Mouse (Mus musculus): ENCODE results near the gene Irf2bp2.

The Irf2bp2 gene

DNA sequence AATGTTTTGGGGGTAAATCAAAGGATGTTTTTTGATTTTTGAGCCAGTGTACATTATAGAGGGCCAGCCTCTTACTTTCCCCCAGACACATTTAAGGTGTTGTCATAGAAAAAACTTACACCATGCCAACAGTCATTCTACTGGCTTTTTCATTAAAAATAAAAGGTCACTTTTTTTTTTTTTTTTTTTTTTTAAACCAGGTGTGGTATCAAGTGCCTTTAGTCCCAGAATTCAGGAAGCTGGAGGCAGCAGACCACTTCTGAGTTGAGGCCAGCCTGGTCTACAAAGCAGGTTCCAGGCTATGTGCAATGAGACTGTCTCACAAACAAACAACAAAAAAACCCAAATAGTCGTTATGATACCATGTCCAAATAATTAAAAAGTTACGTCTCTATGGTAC lies 7.7 kb downstream of the Irf2bp2 start:
- no peak for DNase-seq

DNA sequence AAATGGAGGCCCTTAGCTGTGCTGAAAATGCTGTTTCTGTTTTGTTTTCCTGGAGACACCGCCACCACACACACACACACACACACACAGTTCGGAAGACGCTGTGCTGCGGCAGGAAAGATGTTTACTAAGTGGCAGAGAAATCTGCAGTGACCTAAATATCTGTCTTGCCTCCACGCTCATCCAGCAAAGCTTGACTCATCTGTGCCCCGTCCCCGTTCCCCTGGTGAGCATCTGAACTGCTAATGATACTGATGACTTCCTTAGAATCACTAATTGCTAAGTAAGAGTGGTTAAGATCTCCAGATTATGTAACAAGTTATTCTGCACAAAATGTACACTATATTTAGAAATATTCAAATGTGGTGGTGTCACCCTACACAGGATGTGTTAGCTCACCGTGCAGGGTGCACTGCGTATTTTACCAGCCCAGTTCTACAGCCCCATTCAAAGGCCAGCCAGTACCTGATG lies 8.2 kb downstream of the Irf2bp2 start:
- DNase-seq: no peak

DNA sequence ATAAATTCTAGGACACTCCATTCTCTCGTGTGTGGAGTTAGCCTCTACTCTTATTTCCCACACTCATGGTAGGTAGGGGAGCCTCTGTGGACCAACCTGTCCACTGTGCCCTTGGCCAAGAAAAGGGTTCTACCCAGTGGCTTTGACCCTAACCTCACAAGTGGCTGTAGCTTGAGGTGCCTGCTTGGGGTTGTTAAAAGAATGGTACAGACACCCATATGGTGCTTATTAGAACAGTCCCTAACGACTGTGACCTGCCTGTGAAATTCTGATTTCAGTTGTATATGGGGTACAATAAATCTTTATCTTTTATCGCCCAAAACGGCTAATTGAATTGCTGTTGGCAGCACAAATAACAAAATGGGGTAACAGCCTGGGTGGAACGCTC lies 8.9 kb downstream of the Irf2bp2 start:
- no peak for DNase-seq

DNA sequence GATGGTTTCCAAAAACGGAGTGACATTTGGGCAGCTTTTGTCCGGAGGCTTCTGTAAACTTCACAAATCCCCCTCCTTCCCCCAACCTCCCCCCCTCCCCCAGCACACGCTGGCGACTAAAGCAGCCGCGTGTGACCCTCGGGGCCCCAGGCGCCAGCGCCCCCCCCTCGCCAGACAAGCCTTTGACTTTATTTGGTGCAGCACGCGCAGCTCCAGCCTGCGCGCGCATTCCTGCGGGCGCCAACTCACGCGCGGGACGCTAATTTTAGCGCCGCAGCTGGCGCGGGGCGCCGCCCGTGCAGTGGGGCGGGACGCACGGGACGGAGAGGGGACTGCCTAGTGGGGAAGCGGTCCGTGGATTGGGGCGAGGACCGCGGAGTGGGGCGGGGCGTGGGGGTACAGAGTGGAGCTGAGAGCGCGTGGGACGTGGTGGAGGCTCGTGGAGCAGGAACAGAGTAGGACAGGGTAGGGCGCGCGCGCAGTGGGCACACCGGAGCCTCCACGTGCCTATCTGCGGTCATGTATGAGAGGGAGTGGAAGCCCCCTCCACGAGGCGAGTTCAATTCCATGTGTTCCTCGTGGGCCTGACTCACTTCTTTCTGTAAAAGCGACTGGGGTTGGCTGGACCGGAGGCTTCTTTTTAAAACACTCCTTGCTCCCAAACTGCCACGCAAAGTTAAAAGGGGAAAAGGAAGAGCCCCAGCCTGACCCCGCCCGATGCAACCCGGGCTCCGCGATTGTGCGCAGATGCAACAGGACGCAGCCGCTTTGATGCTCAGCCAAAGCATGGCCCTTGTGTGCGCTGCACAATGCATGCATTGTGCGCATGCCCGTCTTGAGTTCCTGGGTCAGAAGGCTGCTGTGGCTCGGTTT lies 9.6 kb downstream of the Irf2bp2 start:
- peak; percentile 65 for DNase-seq

DNA sequence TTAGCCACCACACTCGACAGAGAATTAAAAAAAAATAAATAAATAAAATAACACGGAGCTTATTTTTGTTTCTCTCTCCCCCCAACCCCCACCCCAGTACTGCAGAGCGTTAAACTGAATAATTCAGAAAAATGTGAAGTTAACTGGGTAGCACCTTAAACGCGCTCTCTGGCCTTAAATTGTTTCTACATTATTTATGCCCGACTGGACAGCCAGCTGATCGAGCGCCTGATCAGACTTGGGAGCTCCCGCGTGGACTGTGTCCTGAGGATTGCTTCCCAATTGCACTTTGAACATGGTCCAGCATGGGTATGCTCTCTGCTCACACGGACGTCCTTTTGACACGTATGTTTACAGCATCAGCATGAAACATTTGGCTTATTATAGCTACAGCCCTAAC lies 10.3 kb downstream of the Irf2bp2 start:
- DNase-seq: no peak

DNA sequence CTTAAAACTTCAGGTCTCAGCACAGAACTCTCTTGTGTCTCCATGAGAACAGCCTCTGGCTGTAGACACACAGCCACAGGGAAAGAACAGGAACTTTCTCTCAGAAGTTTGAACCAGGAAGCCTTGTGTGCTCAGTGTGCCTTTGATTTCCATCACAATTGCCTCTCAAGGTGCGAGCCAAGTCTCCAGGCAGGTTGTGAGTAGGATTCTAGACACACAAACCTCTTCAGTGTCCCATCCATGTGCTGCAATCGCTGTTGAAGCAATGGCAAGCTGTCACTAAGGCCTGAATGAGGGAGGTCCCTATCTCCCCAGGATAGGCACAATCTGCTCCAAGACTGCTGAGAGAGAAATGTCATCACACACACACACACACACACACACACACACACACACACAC lies 10.8 kb downstream of the Irf2bp2 start:
- no peak for DNase-seq

DNA sequence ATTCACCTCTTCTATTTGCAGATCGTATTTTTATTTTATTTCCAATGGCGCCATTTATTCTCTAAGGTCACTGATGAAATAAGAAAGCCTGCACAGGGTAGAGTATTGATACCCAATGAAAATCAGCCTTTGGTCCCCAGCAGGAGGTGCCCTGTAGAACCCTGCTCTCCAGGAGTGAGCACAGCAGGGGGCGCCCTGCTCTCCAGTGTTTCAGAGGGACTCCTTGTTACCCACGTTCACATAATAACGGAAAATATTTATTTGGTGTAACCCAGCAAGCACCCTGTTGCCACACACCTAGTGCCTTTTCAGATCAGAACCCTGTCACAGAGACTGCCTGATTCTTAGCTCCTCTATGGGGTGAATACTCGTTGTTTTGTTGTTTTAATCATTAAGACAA lies 11.3 kb downstream of the Irf2bp2 start:
- DNase-seq: no peak

DNA sequence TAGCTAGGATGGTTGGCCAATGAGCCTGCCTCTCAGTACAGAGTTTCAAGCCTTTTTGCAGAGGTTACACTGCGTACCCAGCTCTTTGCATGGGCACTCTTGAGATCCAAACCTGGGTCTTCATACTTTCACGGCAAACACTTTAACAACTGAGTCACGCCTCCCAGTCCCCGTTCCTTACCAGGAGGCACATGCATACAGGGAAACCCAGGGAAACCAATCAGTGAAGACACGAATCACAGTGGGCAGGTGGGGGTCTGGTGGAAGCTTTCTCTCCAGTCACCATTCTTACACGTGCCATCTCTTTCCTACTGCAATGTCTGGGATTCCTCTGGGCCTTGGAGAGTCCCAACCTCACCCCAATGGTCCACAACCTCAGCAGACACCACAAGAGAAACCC lies 12.1 kb downstream of the Irf2bp2 start:
- DNase-seq: no peak

DNA sequence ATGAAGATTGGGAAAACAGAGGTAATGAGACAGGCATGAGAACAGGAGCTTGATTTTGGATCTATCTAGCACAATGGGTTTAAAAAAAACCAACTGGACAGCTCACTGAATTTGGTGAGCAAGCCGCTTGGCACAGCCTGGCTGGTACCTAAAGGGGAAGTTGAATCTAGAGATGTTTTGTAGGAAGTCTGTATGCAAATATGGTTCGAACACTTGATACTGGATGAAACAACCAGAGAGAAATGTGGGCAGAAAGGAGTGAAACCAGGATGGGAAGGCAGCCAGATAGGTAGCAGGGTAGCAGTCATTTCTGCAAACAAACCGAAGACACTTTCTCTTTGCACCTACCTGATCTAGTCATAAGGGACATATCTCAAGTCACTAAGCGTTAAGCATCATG lies 13.0 kb downstream of the Irf2bp2 start:
- no peak for DNase-seq

DNA sequence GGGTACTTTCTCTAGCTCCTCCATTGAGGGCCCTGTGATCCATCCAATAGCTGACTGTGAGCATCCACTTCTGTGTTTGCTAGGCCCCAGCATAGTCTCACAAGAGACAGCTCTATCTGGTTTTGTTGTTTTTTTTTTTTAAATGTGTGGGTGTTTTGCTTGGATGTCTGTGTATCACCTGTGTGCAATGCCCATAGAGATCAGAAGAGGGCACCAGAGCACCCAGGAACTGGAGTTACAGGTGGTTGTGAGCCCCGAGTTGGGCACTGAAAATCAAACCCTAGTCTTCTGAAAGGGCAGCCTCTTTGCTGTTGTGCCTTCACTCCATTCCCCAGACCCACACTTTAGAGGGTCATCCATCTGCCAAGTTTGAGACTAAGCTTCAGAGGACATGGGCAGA lies 13.7 kb downstream of the Irf2bp2 start:
- DNase-seq: no peak

DNA sequence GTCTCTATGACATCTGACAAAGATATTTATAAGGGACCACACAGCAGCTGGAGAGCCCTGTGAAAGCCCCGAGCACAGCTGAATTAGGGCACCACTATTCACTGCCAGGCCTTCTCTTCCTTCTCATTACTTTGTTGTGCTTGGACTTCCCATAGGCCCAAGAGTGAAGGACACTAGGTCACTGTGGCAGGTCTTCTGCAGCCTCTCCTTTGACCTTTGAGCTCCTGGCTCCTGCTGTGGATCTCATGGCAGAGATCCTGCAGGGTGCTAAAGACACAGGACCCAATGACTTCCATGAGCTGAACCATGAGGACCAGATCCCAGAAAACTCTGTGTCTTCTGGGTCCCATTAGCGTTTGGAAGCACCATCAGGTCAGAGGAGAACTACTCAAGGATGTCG lies 15.1 kb downstream of the Irf2bp2 start:
- no peak for DNase-seq

DNA sequence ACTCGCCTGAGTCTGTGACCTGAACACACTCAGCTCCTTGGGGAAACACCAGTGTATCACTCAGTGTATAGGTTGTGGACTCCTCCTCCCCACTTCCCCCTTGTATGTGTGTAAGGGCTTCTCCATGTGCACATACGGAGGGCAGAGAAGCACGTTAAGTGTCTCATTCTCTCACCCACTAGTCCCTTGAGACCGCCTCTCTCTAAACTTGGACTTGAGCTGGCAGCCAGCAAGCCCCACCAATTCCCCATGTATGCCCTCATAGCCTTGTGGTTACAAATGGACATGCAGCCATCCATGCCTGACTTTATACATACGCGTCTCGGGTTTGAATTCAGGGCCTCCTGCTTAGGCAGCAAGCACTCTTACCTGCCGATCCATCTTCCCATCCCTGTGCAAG lies 16.9 kb downstream of the Irf2bp2 start:
- DNase-seq: no peak

DNA sequence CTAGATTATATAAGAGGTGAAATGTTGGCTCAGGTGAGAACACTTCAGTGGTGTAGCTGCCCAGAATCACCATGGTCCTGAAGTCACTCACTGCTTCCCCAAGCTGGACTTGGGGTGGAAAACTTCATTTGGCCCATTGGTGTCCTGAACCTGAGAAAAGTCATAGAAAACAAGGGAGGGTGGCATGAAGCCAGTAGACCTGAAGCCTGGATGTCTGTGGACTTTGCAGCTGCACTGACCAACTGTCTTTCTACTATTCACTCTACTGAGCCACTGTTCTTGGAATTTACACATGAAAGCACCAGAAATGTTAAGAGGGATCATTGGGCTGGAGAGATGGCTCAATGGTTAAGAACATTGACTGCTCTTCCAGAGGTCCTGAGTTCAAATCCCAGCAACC lies 17.7 kb downstream of the Irf2bp2 start:
- DNase-seq: no peak

DNA sequence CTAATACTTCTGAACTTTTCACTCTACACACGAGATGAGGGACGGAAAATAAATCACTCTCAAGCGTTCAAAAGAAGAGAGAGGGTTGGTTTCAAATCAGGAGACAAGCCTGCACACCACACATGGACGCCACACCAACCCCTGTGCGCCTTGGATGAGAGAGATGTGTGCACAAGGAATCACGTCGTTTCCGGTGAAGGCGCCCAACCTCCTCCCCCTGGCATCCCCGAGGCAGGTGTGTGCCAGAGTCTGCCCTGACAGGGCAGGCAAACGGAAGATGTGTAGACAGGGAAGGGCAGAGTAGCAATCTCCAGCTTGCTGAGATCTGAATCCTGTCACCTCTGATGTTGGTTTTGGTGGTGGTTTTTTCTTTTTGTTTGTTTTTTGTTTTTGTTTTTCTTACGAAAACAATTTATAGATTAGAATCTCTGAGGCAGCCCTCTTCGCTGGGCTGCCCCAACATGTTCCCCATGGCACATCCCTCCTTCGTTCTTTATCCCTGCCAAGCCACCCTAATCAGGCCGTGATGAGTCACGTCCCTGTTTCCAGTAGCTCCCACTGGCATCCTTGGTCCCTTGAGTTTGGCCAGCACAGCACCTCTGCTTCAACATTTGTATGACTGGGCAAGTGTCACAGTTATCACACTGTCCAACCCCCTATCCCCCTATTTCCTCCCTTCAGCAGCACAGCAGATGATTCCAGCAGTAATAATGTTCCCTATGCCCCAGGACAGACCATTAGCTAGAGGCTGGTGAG lies 18.7 kb downstream of the Irf2bp2 start:
- no peak for DNase-seq

DNA sequence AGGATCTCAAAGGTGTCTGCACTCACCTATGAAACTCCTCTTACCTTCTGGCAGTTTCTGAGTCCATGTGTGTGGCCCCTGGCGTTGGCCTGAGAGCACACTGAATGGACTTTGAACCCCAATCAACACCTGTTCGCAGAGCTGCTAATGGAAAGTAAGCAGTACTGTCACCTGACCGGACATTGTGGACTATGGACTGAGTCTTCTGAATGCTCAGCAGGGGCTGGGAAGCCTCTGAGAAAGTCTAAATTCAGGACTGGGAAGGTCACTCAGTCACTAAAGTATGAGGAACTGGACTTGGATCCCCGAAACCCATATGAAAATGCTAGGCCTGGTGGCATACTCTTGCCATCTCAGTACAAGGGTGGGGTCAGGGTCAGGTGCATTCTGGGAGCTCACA lies 19.9 kb downstream of the Irf2bp2 start:
- DNase-seq: no peak

DNA sequence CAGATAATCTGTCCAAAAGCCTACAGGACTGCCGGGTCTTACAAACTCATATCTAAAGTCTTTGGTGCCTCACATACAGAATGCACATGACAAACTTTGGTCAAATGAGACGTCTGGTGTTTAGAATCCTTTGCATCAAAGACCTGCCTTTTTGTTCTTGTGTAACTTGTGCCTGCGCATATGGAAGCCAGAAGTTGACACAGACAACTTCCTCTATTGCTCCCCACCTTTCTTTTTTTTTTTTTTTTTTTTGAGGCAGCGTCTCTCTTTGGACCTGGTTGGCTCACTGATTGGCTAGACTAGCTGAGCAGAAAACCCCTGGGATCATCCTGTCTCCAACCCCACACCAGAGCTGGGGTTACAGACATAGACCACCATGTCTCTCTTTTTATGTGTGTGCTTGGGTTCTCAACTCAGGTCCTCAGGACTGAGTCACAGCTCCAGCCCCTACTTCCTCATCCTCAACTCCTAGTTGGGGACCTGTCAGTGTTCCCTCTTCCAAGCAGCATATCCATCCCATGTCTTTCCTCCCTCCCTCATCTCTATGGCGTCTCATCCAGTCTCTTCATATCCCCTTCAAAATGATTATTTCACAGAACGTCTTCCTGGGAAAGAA lies 20.6 kb downstream of the Irf2bp2 start:
- no peak for DNase-seq

DNA sequence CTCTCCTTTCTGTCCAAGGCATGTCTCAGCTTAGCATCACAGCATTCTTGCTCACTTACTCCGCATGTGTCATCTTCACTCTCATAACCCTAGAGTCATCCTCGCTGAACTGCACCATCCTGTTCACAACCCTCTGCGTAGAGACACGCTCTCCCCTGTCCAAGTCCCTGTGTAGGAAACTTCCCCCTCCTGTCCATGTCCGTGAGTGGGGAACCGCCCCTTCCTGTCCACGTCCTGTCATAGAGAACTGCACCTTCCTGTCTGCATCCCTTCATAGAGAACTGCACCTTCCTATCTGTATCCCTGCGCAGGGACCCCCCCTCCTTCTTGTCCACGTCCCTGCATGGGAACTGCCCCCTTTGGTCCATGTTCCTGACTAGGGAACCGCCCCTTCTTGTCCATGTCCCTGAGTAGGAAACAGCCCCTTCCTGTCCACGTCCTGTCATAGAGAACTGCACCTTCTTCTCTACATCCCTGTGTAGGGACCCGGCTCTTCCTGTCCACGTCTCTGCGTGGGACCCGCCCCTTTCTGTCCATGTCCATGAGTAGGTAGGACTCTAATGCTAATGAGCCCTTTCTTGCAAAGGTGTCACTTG lies 22.6 kb downstream of the Irf2bp2 start:
- DNase-seq: no peak

DNA sequence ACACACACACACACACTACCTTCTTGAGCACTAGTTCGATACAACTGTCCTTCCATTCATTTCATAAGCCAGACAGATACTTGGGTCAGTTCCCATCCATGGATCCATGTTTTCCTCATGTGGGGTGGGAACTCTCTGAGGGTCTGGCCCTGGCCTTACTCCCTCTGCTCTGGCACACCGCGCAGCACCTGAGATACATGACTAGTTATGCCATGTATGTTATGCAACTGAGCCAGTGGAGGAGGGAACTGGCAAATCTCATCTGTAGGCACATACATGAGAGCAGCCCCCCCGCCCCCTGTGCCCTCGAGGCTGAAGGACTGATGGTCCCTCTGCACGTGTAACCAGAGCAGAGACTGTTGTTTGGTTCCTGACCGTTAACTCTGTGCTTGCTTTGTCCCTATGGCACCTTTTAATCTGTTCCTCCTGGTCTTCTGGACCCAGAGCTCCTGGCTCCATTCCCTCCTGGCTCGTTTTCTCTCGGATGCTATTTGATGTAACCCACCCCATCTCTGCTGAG lies 23.2 kb downstream of the Irf2bp2 start:
- no peak for DNase-seq

DNA sequence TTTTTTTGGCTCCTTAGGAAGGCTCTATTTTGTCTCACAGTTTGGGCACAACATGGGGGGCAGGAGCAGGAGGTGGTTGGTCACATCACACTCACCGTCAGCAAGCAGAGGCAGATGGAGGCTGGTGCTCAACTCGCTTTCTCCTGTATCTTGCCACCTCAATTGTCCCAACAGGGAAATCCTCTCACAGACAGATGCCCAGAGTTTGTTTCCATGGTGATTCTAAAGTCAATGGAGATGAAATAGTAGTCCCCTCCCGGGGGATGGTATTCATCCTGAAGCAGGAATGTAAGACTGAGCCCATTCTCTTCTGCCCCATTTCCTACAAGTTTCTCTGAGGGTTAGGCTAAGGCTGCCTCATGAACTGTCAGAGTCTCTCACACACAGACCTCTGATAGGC lies 23.7 kb downstream of the Irf2bp2 start:
- no peak for DNase-seq

DNA sequence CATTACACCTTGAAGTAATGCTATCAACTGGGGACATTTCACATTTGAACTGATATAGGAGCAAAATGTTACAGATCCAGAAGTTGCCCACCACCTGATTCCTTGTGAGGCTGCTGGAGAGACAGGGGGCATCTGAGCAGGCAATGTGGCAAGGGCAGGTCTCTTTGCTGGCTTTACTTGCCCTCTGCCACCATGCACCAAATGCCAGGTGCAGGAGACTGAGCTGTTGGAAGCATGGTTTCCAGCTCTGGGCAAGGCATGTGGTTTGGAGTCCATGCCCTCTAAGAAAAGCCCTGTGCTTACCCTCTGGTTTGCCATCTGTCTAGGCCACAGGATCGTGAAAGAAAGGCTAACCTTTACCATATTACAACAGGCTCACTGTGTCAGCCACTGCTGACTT lies 24.1 kb downstream of the Irf2bp2 start:
- DNase-seq: no peak

DNA sequence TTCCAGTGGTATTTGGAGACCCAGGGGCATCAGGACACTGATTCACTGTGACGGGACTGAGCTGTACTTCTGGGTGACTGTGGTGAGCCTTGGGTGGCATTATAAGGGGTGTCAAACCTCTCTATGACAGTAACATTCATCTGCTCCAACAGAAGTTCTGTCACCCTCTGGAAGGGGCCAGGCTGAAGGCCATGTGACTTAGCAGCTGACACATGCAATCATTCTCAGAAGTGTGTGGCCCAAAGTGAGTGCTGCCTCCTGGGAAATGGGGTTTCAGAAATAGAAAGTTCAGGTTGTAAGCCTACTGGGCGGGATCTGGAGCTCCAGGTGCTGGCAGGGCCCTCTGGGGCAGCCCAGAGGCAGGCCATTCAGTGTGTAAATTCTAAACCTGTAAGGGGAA lies 26.1 kb downstream of the Irf2bp2 start:
- no peak for DNase-seq

DNA sequence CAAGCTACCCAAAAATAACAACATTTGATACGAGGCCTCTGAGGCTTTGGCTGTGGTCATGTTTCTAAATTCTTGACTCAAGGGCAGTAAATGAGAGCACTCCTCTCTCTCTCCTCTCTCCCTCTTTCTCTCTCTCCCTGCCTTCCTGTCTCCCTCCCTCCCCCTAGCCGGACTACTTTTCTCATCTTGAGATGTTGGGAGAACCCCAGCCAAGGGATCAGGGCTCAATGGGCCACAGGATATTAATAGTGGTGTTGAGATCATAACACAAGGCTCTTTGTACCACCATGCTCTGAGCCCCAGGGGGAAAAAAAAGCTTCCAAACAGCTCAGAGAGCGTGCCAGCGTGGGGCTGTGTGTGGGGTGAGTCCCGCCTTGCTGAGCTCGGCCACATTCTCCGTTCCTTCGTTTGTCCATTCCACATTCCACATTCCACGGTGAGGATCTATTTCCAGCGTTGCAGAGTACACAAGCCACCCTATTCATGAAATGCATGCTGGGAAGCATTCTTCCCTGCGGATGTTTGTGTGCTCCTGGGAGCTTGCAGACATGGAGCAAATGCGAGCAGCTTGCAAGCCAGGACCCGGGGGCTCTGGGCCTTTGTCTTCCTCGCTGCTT lies 27.2 kb downstream of the Irf2bp2 start:
- no peak for DNase-seq

DNA sequence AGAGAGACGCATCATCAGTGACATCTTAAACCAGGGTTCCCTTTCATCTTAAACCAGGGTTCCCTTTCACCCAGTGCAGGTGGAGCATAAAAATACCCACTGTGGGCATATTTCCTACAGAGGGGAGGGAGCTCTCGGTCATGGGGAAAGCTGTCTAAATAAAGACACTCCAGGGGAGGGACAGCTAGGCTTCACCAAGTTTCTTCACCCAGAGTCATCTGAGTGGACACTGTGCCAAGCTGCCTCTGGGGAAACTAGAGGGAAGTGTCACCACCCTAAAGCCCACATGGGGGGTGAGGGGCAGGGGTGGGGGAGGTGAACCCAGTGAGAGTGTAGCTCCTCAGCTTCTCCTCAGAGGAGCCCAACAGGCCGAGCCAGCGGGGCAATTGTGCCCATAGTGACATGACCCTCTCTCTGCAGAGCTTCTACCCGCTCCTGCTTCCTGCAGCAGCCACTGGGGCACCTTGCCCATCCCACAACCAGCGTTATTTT lies 27.8 kb downstream of the Irf2bp2 start:
- no peak for DNase-seq

Data from cerebellum, adult 11 months (tissue).